Mouse (Mus musculus) MEL (cell line): Measurements from ENCODE around the gene Iqub. TPM values are rescaled to one million over a fixed set of nuclear protein-coding genes. Genes with fewer than 3 reads are reported as not detected.

ENCODE experiments used
- DNase-seq: peaks from one replicate; pipeline ENCODE4 v3.0.0; 2011; ENCODE audit warnings: low read depth, low spot score
- H3K27ac ChIP-seq: 2 replicates; pipeline ENCODE4 v1.5.1; 2012; ENCODE audit warnings: low read depth, mild to moderate bottlenecking, control low read depth, low read length, moderate library complexity; ENCODE audit not compliant: control insufficient read depth
- H3K27me3 ChIP-seq, 2 experiments: fragments of 150-350 bp in 1 of 2; sonication (generic) in 1 of 2; 2 replicates each; pipeline ENCODE4 v1.6.1; 2012; ENCODE audit warnings: low read length in 2 of 2, mild to moderate bottlenecking in 2 of 2, improper control_type of control experiment in 1 of 2, moderate library complexity in 1 of 2; ENCODE audit not compliant: insufficient read depth in 2 of 2, control insufficient read depth in 1 of 2
- H3K36me3 ChIP-seq, 2 experiments: 2 replicates each; pipeline ENCODE4 v1.6.1; 2012 to 2014; ENCODE audit warnings: low read length in 2 of 2, improper control_type of control experiment in 1 of 2, inconsistent platforms in 1 of 2, mild to moderate bottlenecking in 1 of 2; ENCODE audit not compliant: insufficient read depth in 2 of 2, control insufficient read depth in 1 of 2
- H3K4me1 ChIP-seq, 2 experiments: fragments of 150-350 bp in 1 of 2; sonication (generic) in 1 of 2; 2 replicates each; pipeline ENCODE4 v1.6.1; 2012; ENCODE audit warnings: low read length in 2 of 2, improper control_type of control experiment in 1 of 2, mild to moderate bottlenecking in 1 of 2; ENCODE audit not compliant: insufficient read depth in 2 of 2, control insufficient read depth in 1 of 2
- H3K4me3 ChIP-seq, 2 experiments: fragments of 150-350 bp in 1 of 2; sonication (generic) in 1 of 2; 2 replicates each; pipeline ENCODE4 v1.5.1; 2012; ENCODE audit warnings: low read depth in 2 of 2, low read length in 2 of 2, mild to moderate bottlenecking in 2 of 2, moderate library complexity in 2 of 2, control low read depth in 1 of 2, improper control_type of control experiment in 1 of 2; ENCODE audit not compliant: control insufficient read depth in 1 of 2, insufficient read depth in 1 of 2
- H3K79me2 ChIP-seq: 2 replicates; pipeline ENCODE4 v1.6.1; 2012; ENCODE audit warnings: mild to moderate bottlenecking, low read length, moderate library complexity; ENCODE audit not compliant: control insufficient read depth, poor library complexity, insufficient read depth
- H3K9ac ChIP-seq: 2 replicates; pipeline ENCODE4 v1.6.1; 2012; ENCODE audit warnings: low read depth, mild to moderate bottlenecking, control low read depth, low read length, moderate library complexity; ENCODE audit not compliant: control insufficient read depth, poor library complexity, severe bottlenecking
- H3K9me3 ChIP-seq: fragments of 150-350 bp; sonication (generic); replicated peaks from 2 replicates; pipeline ENCODE4 v1.6.1; 2012; ENCODE audit warnings: mild to moderate bottlenecking, low read length, improper control_type of control experiment, moderate library complexity; ENCODE audit not compliant: insufficient read depth
- CHD1 ChIP-seq: IDR thresholded peaks from 2 replicates; pipeline ENCODE4 v1.6.1; 2012; ENCODE audit warnings: low read depth, mild to moderate bottlenecking, inconsistent platforms, low read length, improper control_type of control experiment
- CHD2 ChIP-seq: IDR thresholded peaks from 2 replicates; pipeline ENCODE4 v1.6.1; 2011; ENCODE audit warnings: low read length, improper control_type of control experiment
- CTCF ChIP-seq, 3 experiments: IDR thresholded peaks in 2 of 3; conservative IDR thresholded peaks in 1 of 3; 2 replicates each; pipeline ENCODE4 v1.5.1; 2011 to 2012; ENCODE audit warnings: low read length in 3 of 3, low read depth in 2 of 3, mild to moderate bottlenecking in 2 of 3, improper control_type of control experiment in 1 of 3, inconsistent platforms in 1 of 3, mixed read lengths in 1 of 3, moderate library complexity in 1 of 3; ENCODE audit not compliant: control insufficient read depth in 1 of 3, insufficient read depth in 1 of 3, poor library complexity in 1 of 3, severe bottlenecking in 1 of 3
- EP300 ChIP-seq, 2 experiments: IDR thresholded peaks; 2 replicates each; pipeline ENCODE4 v1.6.1; 2011; ENCODE audit warnings: improper control_type of control experiment in 2 of 2, low read length in 2 of 2, low read depth in 1 of 2, mild to moderate bottlenecking in 1 of 2
- GATA1 ChIP-seq: IDR thresholded peaks from 2 replicates; pipeline ENCODE4 v1.6.1; 2011; ENCODE audit warnings: low read depth, low read length, improper control_type of control experiment
- JUND ChIP-seq: IDR thresholded peaks from 2 replicates; pipeline ENCODE4 v1.6.1; 2011; ENCODE audit warnings: low read depth, mild to moderate bottlenecking, improper control_type of control experiment, low read length
- KAT2A ChIP-seq: conservative IDR thresholded peaks from 2 replicates; pipeline ENCODE4 v1.6.1; 2012; ENCODE audit warnings: low read depth, low read length, improper control_type of control experiment, inconsistent platforms
- MAFK ChIP-seq: IDR thresholded peaks from 2 replicates; pipeline ENCODE4 v1.6.1; 2011; ENCODE audit warnings: low read depth, mild to moderate bottlenecking, low read length, improper control_type of control experiment, borderline replicate concordance
- MAX ChIP-seq: IDR thresholded peaks from 2 replicates; pipeline ENCODE4 v1.6.1; 2011; ENCODE audit warnings: low read length, improper control_type of control experiment
- MAZ ChIP-seq: IDR thresholded peaks from 2 replicates; pipeline ENCODE4 v1.6.1; 2012; ENCODE audit warnings: low read depth, mild to moderate bottlenecking, inconsistent platforms, low read length, improper control_type of control experiment
- MEF2A ChIP-seq: IDR thresholded peaks from 2 replicates; pipeline ENCODE4 v1.6.1; 2014; ENCODE audit warnings: low read depth, mild to moderate bottlenecking, inconsistent platforms, low read length, improper control_type of control experiment; ENCODE audit not compliant: poor library complexity, insufficient replicate concordance, severe bottlenecking; ENCODE audit errors: extremely low read depth
- MYB ChIP-seq: IDR thresholded peaks from 2 replicates; pipeline ENCODE4 v1.6.1; 2011; ENCODE audit warnings: mild to moderate bottlenecking, low read depth, low read length, improper control_type of control experiment
- NELFE ChIP-seq: IDR thresholded peaks from 2 replicates; pipeline ENCODE4 v1.6.1; 2011; ENCODE audit warnings: low read depth, low read length, improper control_type of control experiment
- POLR2A ChIP-seq, 2 experiments: IDR thresholded peaks; 2 replicates each; pipeline ENCODE4 v1.6.1; 2011 to 2012; ENCODE audit warnings: low read length in 2 of 2, mild to moderate bottlenecking in 2 of 2, control low read depth in 1 of 2, improper control_type of control experiment in 1 of 2, low read depth in 1 of 2, moderate library complexity in 1 of 2; ENCODE audit not compliant: control insufficient read depth in 1 of 2, insufficient read depth in 1 of 2, poor library complexity in 1 of 2
- POLR2AphosphoS2 ChIP-seq: IDR thresholded peaks from 2 replicates; pipeline ENCODE4 v1.6.1; 2011; ENCODE audit warnings: low read length, improper control_type of control experiment
- RAD21 ChIP-seq: IDR thresholded peaks from 2 replicates; pipeline ENCODE4 v1.6.1; 2011; ENCODE audit warnings: mild to moderate bottlenecking, low read depth, low read length, improper control_type of control experiment
- RCOR1 ChIP-seq: IDR thresholded peaks from 2 replicates; pipeline ENCODE4 v1.6.1; 2012; ENCODE audit warnings: low read depth, mild to moderate bottlenecking, inconsistent platforms, low read length, improper control_type of control experiment
- SMC3 ChIP-seq: IDR thresholded peaks from 2 replicates; pipeline ENCODE4 v1.6.1; 2011; ENCODE audit warnings: low read depth, low read length, improper control_type of control experiment
- TAL1 ChIP-seq: IDR thresholded peaks from 2 replicates; pipeline ENCODE4 v1.6.1; 2012; ENCODE audit warnings: mild to moderate bottlenecking, inconsistent platforms, low read length, moderate library complexity, mixed read lengths
- USF1 ChIP-seq: IDR thresholded peaks from 2 replicates; pipeline ENCODE4 v1.6.1; 2014; ENCODE audit warnings: low read depth, mild to moderate bottlenecking, inconsistent platforms, low read length, improper control_type of control experiment, moderate library complexity
- ZC3H11A ChIP-seq: IDR thresholded peaks from 2 replicates; pipeline ENCODE4 v1.6.1; 2012; ENCODE audit warnings: low read depth, mild to moderate bottlenecking, inconsistent platforms, low read length, improper control_type of control experiment
- ZNF384 ChIP-seq: IDR thresholded peaks from 2 replicates; pipeline ENCODE4 v1.6.1; 2012; ENCODE audit warnings: low read depth, mild to moderate bottlenecking, inconsistent platforms, low read length, improper control_type of control experiment
- polyA plus RNA-seq, 2 experiments: library from polyadenylated mRNA; stranded (reverse) in 1 of 2; unstranded in 1 of 2; fragments of >175 nt in 1 of 2; fragments of >200 nt in 1 of 2; gene quantifications; 2 replicates each; pipeline versions ENCODE4 v1.2.1 to v1.2.4; 2012; ENCODE audit warnings: low replicate concordance in 2 of 2, low read depth in 1 of 2; ENCODE audit not compliant: insufficient read length in 2 of 2, insufficient read depth in 1 of 2, missing spikeins in 1 of 2
- total RNA-seq: library from RNA; depleted of rRNA; stranded (reverse); fragments of 300-350 nt; gene quantifications from 2 replicates; pipeline ENCODE4 v1.2.3, GENCODE M21; 2012

Iqub gene
- total and polyA plus RNA-seq, 3 experiments, result not detected

DNA sequence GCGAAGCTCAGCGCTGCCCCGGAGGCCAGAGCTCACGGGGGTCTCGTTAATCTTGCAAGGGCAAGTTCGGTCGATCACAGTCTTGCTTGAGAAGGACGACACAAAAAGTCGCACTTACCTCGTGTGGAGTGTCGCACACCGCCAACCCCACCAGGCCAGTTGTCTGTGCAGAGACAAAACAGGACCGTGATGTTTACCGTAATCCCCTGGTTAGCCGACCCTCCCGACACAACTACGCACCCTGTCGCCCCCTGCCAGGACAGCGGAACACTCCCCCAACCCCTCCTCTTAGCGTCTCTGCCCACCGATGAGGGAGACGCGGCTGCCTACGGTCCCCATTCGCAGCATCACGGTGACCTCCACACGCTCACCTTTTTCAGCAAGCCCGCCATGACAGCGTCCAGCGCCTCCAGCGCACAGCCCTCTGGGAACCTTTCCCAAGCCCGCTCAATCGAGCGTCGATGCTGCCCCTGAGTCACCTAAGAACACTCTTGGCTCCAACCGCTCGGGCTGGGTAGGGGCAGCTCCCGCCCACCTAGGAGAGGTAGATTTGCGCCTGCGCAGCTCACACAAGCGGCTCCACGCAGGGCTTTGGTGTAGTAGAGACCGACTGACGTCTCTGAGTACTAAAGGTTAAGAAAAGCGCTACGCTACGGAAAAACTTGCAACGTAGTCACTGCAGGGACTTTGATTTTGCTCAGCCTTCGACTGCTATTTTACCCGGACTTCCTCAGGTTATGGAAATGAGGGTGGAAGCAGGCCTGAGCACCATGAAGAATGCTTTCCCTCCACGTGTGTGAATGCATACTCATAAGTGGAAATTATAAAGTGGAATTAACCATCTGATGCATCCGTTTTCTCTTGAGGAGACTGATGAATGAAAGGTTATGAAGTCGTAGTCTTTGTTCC, 12.5 kb upstream of the Iqub start, which contains the start of gene Ndufa5 (continued):
- TF ChIP-seq POLR2AphosphoS2 (peak; percentile 86; the same call in 1 of the 2 replicates), JUND (no peak), NELFE (peak; percentile 89), MYB (no peak), RCOR1 (no peak)

GRCm38 (mm10) chr6:24525705-24526104, 10.8 kb upstream of the Iqub start:
- DNase-seq, result no peak
- no peak overlapping the region for H3K4me3 ChIP-seq
- TF ChIP-seq RAD21 (no peak), MAZ (no peak), MEF2A (no peak), EP300 (IDR thresholded peaks at IDR 0.05; ENCODE audit: low read depth in 1 of 2, low read length in 2 of 2) (no peak), CHD1 (no peak), JUND (no peak), CHD2 (no peak), ZNF384 (no peak), MAX (no peak), GATA1 (no peak), MAFK (no peak), POLR2A (IDR thresholded peaks at IDR 0.05; ENCODE audit: control insufficient read depth in 1 of 2, insufficient read depth in 1 of 2, low read depth in 1 of 2, low read length in 2 of 2, poor library complexity in 1 of 2) (no peak), KAT2A (no peak), USF1 (no peak)
- H3K9ac ChIP-seq, result no peak overlapping the region
- no peak overlapping the region for H3K27ac ChIP-seq
- no peaks in the 10 kb centered on the region for H3K9me3 ChIP-seq
- H3K27me3 ChIP-seq, result no peaks in the 10 kb centered on the region
- peaks cover 2 to 20% of the 10 kb centered on the region in 2 experiments; a peak in 3 of 4 replicates for H3K4me1 ChIP-seq
- peaks cover 3 to 16% of the 10 kb centered on the region in 2 experiments; a peak in 3 of 4 replicates for H3K36me3 ChIP-seq
- H3K79me2 ChIP-seq, result peaks cover 15% of the 10 kb centered on the region

DNA sequence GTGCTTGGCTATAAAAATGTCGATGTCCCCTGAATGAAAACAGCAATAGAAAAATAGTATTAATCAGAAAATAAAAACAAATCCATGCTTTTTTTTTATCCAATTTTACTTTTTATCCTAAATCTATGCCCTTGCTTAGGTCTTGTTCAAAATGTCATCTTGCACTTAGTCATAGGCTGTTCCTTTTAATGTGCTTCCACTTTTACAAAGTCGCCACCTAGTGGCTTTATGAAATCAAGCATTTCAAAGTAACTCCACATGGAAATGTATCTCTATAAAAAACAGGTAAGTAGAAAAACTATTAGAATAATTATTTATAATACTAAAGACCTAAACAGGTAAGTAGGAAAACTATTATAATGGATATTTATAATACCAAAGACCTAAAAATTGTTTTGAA, 1.3 kb upstream of the Iqub start:
- no peaks in the 10 kb centered on the region for H3K4me1 ChIP-seq
- H3K36me3 ChIP-seq, result peaks cover 0 to 4% of the 10 kb centered on the region in 2 experiments; a peak in 2 of 4 replicates
- no peaks in the 10 kb centered on the region for H3K9me3 ChIP-seq
- no peak overlapping the region for H3K27ac ChIP-seq
- no peak overlapping the region for H3K4me3 ChIP-seq
- H3K9ac ChIP-seq, result no peak overlapping the region
- no peaks in the 10 kb centered on the region for H3K79me2 ChIP-seq
- H3K27me3 ChIP-seq, result no peaks in the 10 kb centered on the region
- peak; percentile 60 for DNase-seq
- TF ChIP-seq ZNF384 (no peak), SMC3 (peak; percentile 58), RAD21 (peak; percentile 60), CTCF (IDR thresholded peaks at IDR 0.05 in 2 of 3, conservative IDR thresholded peaks at IDR 0.05 in 1 of 3; ENCODE audit: control insufficient read depth in 1 of 3, insufficient read depth in 1 of 3, low read depth in 2 of 3, low read length in 3 of 3, poor library complexity in 1 of 3, severe bottlenecking in 1 of 3) (peak in 2 of 3 experiments; percentile 27 to 66; a peak in 3 of 6 replicates), ZC3H11A (peak; percentile 18; the same call in 1 of the 2 replicates), TAL1 (no peak)
